Mouse (Mus musculus) CH12.LX (cell line): ENCODE data around the gene Gpr12. TPM values are rescaled to one million over a fixed set of nuclear protein-coding genes. Genes with fewer than 3 reads are reported as not detected.

Experiments
- DNase-seq: peaks from one replicate; pipeline ENCODE4 v3.0.0-alpha.2; 2013; ENCODE audit errors: extremely low read depth
- H3K27ac ChIP-seq: 2 replicates; pipeline ENCODE4 v1.5.1; 2012; ENCODE audit warnings: low read depth, mild to moderate bottlenecking, control low read depth, moderate library complexity; ENCODE audit not compliant: insufficient read depth
- H3K27me3 ChIP-seq: replicated peaks from 2 replicates; pipeline ENCODE3; 2012; ENCODE audit warnings: inconsistent platforms
- H3K36me3 ChIP-seq, 2 experiments: replicated peaks in 1 of 2; 2 replicates each; pipeline versions ENCODE3 to v1.6.1; 2012; ENCODE audit warnings: inconsistent platforms in 1 of 2, low read length in 1 of 2, mild to moderate bottlenecking in 1 of 2, mixed read lengths in 1 of 2, moderate library complexity in 1 of 2; ENCODE audit not compliant: control insufficient read depth in 1 of 2, insufficient read depth in 1 of 2
- H3K4me1 ChIP-seq, 2 experiments: 2 replicates each; pipeline ENCODE4 v1.6.1; 2012; ENCODE audit warnings: inconsistent platforms in 1 of 2, moderate library complexity in 1 of 2; ENCODE audit not compliant: insufficient read depth in 2 of 2, control insufficient read depth in 1 of 2
- H3K4me2 ChIP-seq: 2 replicates; pipeline ENCODE4 v1.6.1; 2012; ENCODE audit warnings: low read depth, mild to moderate bottlenecking, control low read depth; ENCODE audit not compliant: poor library complexity, insufficient read depth, severe bottlenecking
- H3K4me3 ChIP-seq, 3 experiments: fragments of 150-350 bp in 1 of 3; sonication (generic) in 1 of 3; replicated peaks in 1 of 3; 2 replicates each; pipeline versions ENCODE3 to v1.5.1; 2011 to 2012; ENCODE audit warnings: low read depth in 2 of 3, low read length in 2 of 3, mild to moderate bottlenecking in 2 of 3, moderate library complexity in 2 of 3, control low read depth in 1 of 3, improper control_type of control experiment in 1 of 3, inconsistent platforms in 1 of 3, mixed read lengths in 1 of 3; ENCODE audit not compliant: poor library complexity in 1 of 3
- H3K79me2 ChIP-seq: replicated peaks from 2 replicates; pipeline ENCODE4 v1.6.1; 2012; ENCODE audit warnings: mild to moderate bottlenecking, moderate library complexity; ENCODE audit not compliant: control insufficient read depth, poor library complexity, insufficient read depth, severe bottlenecking; ENCODE audit errors: extremely low read depth
- H3K9ac ChIP-seq: 2 replicates; pipeline ENCODE4 v1.6.1; 2012; ENCODE audit warnings: low read depth, mild to moderate bottlenecking, control low read depth, moderate library complexity; ENCODE audit not compliant: insufficient read depth
- H3K9me3 ChIP-seq: replicated peaks from 2 replicates; pipeline ENCODE3; 2012; ENCODE audit warnings: low read length, inconsistent platforms, mixed read lengths
- BHLHE40 ChIP-seq: IDR thresholded peaks from 2 replicates; pipeline ENCODE4 v1.6.1; 2011; ENCODE audit warnings: mild to moderate bottlenecking, low read depth, low read length, improper control_type of control experiment
- CHD1 ChIP-seq: IDR thresholded peaks from 2 replicates; pipeline ENCODE4 v1.6.1; 2012; ENCODE audit warnings: low read depth, low read length, improper control_type of control experiment, inconsistent platforms
- CHD2 ChIP-seq: IDR thresholded peaks from 2 replicates; pipeline ENCODE4 v1.6.1; 2011; ENCODE audit warnings: low read length, improper control_type of control experiment
- CTCF ChIP-seq, 2 experiments: IDR thresholded peaks in 1 of 2; conservative IDR thresholded peaks in 1 of 2; 2 replicates each; pipeline ENCODE4 v1.5.1; 2011 to 2012; ENCODE audit warnings: low read depth in 2 of 2, low read length in 2 of 2, improper control_type of control experiment in 1 of 2, inconsistent platforms in 1 of 2, mild to moderate bottlenecking in 1 of 2, moderate library complexity in 1 of 2
- E2F4 ChIP-seq: IDR thresholded peaks from 2 replicates; pipeline ENCODE4 v1.6.1; 2011; ENCODE audit warnings: low read depth, low read length, improper control_type of control experiment; ENCODE audit not compliant: insufficient replicate concordance
- ELF1 ChIP-seq: IDR thresholded peaks from 2 replicates; pipeline ENCODE4 v1.6.1; 2014; ENCODE audit warnings: low read depth, mild to moderate bottlenecking, inconsistent platforms, low read length, improper control_type of control experiment
- EP300 ChIP-seq: IDR thresholded peaks from 2 replicates; pipeline ENCODE4 v1.6.1; 2011; ENCODE audit warnings: low read length, improper control_type of control experiment
- ETS1 ChIP-seq: conservative IDR thresholded peaks from 2 replicates; pipeline ENCODE4 v1.6.1; 2012; ENCODE audit warnings: low read depth, mild to moderate bottlenecking, inconsistent platforms, low read length, improper control_type of control experiment, moderate library complexity
- GABPA ChIP-seq: IDR thresholded peaks from 2 replicates; pipeline ENCODE4 v1.6.1; 2012; ENCODE audit warnings: low read depth, low read length, improper control_type of control experiment, inconsistent platforms; ENCODE audit not compliant: insufficient replicate concordance
- HCFC1 ChIP-seq: IDR thresholded peaks from 2 replicates; pipeline ENCODE4 v1.6.1; 2012; ENCODE audit warnings: low read depth, mild to moderate bottlenecking, inconsistent platforms, low read length, improper control_type of control experiment
- IRF4 ChIP-seq: IDR thresholded peaks from 2 replicates; pipeline ENCODE4 v1.6.1; 2014; ENCODE audit warnings: low read depth, mild to moderate bottlenecking, inconsistent platforms, low read length, improper control_type of control experiment
- JUN ChIP-seq: IDR thresholded peaks from 2 replicates; pipeline ENCODE4 v1.6.1; 2011; ENCODE audit warnings: low read depth, mild to moderate bottlenecking, low read length, improper control_type of control experiment, moderate library complexity; ENCODE audit not compliant: insufficient read depth
- JUND ChIP-seq: conservative IDR thresholded peaks from 2 replicates; pipeline ENCODE4 v1.6.1; 2011; ENCODE audit warnings: low read depth, low read length, improper control_type of control experiment
- KAT2A ChIP-seq: IDR thresholded peaks from 2 replicates; pipeline ENCODE4 v1.6.1; 2012; ENCODE audit warnings: low read length, improper control_type of control experiment, inconsistent platforms; ENCODE audit not compliant: insufficient replicate concordance
- MAFK ChIP-seq: IDR thresholded peaks from 2 replicates; pipeline ENCODE4 v1.6.1; 2011; ENCODE audit warnings: low read length, improper control_type of control experiment; ENCODE audit not compliant: insufficient replicate concordance
- MAX ChIP-seq: IDR thresholded peaks from 2 replicates; pipeline ENCODE4 v1.6.1; 2011; ENCODE audit warnings: low read length, improper control_type of control experiment
- MAZ ChIP-seq: IDR thresholded peaks from 2 replicates; pipeline ENCODE4 v1.6.1; 2012; ENCODE audit warnings: low read depth, mild to moderate bottlenecking, inconsistent platforms, low read length, improper control_type of control experiment, moderate library complexity
- MEF2A ChIP-seq: IDR thresholded peaks from 2 replicates; pipeline ENCODE4 v1.6.1; 2014; ENCODE audit warnings: low read depth, mild to moderate bottlenecking, inconsistent platforms, low read length, improper control_type of control experiment, borderline replicate concordance
- MXI1 ChIP-seq: IDR thresholded peaks from 2 replicates; pipeline ENCODE4 v1.6.1; 2011; ENCODE audit warnings: mild to moderate bottlenecking, low read depth, low read length, improper control_type of control experiment
- MYC ChIP-seq: IDR thresholded peaks from 2 replicates; pipeline ENCODE4 v1.6.1; 2011; ENCODE audit warnings: low read depth, mild to moderate bottlenecking, improper control_type of control experiment, low read length
- NELFE ChIP-seq: IDR thresholded peaks from 2 replicates; pipeline ENCODE4 v1.6.1; 2011; ENCODE audit warnings: low read depth, low read length, improper control_type of control experiment
- NRF1 ChIP-seq: IDR thresholded peaks from 2 replicates; pipeline ENCODE4 v1.6.1; 2014; ENCODE audit warnings: low read depth, mild to moderate bottlenecking, inconsistent platforms, low read length, improper control_type of control experiment, moderate library complexity
- PAX5 ChIP-seq: IDR thresholded peaks from 2 replicates; pipeline ENCODE4 v1.6.1; 2012; ENCODE audit warnings: low read length, inconsistent platforms, mixed read lengths
- POLR2A ChIP-seq: IDR thresholded peaks from 2 replicates; pipeline ENCODE4 v1.6.1; 2011; ENCODE audit warnings: low read depth, mild to moderate bottlenecking, improper control_type of control experiment, low read length
- POLR2AphosphoS2 ChIP-seq: IDR thresholded peaks from 2 replicates; pipeline ENCODE4 v1.6.1; 2011; ENCODE audit warnings: low read depth, low read length, improper control_type of control experiment
- RAD21 ChIP-seq: IDR thresholded peaks from 2 replicates; pipeline ENCODE4 v1.6.1; 2011; ENCODE audit warnings: low read depth, mild to moderate bottlenecking, low read length, improper control_type of control experiment, moderate library complexity
- RCOR1 ChIP-seq: conservative IDR thresholded peaks from 2 replicates; pipeline ENCODE4 v1.6.1; 2012; ENCODE audit warnings: low read depth, mild to moderate bottlenecking, inconsistent platforms, low read length, improper control_type of control experiment
- SIN3A ChIP-seq: IDR thresholded peaks from 2 replicates; pipeline ENCODE4 v1.6.1; 2012; ENCODE audit warnings: low read length, improper control_type of control experiment, inconsistent platforms
- SMC3 ChIP-seq: IDR thresholded peaks from 2 replicates; pipeline ENCODE4 v1.6.1; 2011; ENCODE audit warnings: low read depth, low read length, improper control_type of control experiment
- TBP ChIP-seq: conservative IDR thresholded peaks from 2 replicates; pipeline ENCODE4 v1.6.1; 2011; ENCODE audit warnings: low read depth, low read length, improper control_type of control experiment
- TCF12 ChIP-seq: IDR thresholded peaks from 2 replicates; pipeline ENCODE4 v1.6.1; 2014; ENCODE audit warnings: low read depth, mild to moderate bottlenecking, inconsistent platforms, low read length, improper control_type of control experiment
- UBTF ChIP-seq: IDR thresholded peaks from 2 replicates; pipeline ENCODE4 v1.6.1; 2012; ENCODE audit warnings: low read depth, mild to moderate bottlenecking, inconsistent platforms, low read length, improper control_type of control experiment, moderate library complexity
- USF1 ChIP-seq: IDR thresholded peaks from 2 replicates; pipeline ENCODE4 v1.6.1; 2014; ENCODE audit warnings: low read depth, mild to moderate bottlenecking, inconsistent platforms, low read length, improper control_type of control experiment
- USF2 ChIP-seq: conservative IDR thresholded peaks from 2 replicates; pipeline ENCODE4 v1.6.1; 2011; ENCODE audit warnings: low read depth, low read length, improper control_type of control experiment
- ZC3H11A ChIP-seq: IDR thresholded peaks from 2 replicates; pipeline ENCODE4 v1.6.1; 2012; ENCODE audit warnings: low read depth, mild to moderate bottlenecking, inconsistent platforms, low read length, improper control_type of control experiment
- ZKSCAN1 ChIP-seq: IDR thresholded peaks from 2 replicates; pipeline ENCODE4 v1.6.1; 2012; ENCODE audit warnings: low read depth, inconsistent platforms, low read length, improper control_type of control experiment, borderline replicate concordance
- ZMIZ1 ChIP-seq: IDR thresholded peaks from 2 replicates; pipeline ENCODE4 v1.6.1; 2012; ENCODE audit warnings: low read depth, mild to moderate bottlenecking, inconsistent platforms, low read length, improper control_type of control experiment
- ZNF384 ChIP-seq: IDR thresholded peaks from 2 replicates; pipeline ENCODE4 v1.6.1; 2012; ENCODE audit warnings: low read depth, low read length, improper control_type of control experiment, inconsistent platforms
- dilution Hi-C: fragments of 300-500 bp; cut with MboI; formaldehyde crosslinking; loops from 2 replicates; pipeline ENCODE4 v1.14.3; 2020; ENCODE audit warnings: low sequenced_read_pairs; ENCODE audit not compliant: extremely low pct_unique_long_range_greater_than_20kb, extremely low pct_ligation_motif_present
- in situ Hi-C: fragments of 300-500 bp; cut with MboI; formaldehyde crosslinking; loops from 3 replicates; pipeline ENCODE4 v1.14.3; 2019; ENCODE audit warnings: low sequenced_read_pairs, low pct_ligation_motif_present, low pct_unique_long_range_greater_than_20kb, mixed read lengths
- polyA plus RNA-seq: library from polyadenylated mRNA; unstranded; fragments of >175 nt; gene quantifications from 2 replicates; pipeline ENCODE4 v1.2.1, GENCODE M21; 2012; ENCODE audit warnings: low read depth; ENCODE audit not compliant: insufficient read length
- total RNA-seq, 2 experiments: library from RNA; depleted of rRNA; stranded (reverse); fragments of 300-350 nt in 1 of 2; fragments of >200 nt in 1 of 2; gene quantifications; 2 replicates each; pipeline ENCODE4 v1.2.3; 2012 to 2014

Gpr12 gene
- total and polyA plus RNA-seq, 3 experiments = not detected

- peak; percentile 64 for DNase-seq
- peak overlapping the region; percentile 1 for H3K27ac ChIP-seq
- H3K36me3 ChIP-seq = no peaks in the 10 kb centered on the region
- H3K9me3 ChIP-seq = peaks cover 12% of the 10 kb centered on the region
- H3K4me2 ChIP-seq = peak overlapping the region; percentile 45; the same call in 1 of the 2 replicates
- dilution Hi-C loops = no loop called here
- peaks cover 19 to 28% of the 10 kb centered on the region in 2 experiments for H3K4me1 ChIP-seq
- in situ Hi-C loops = no loop called here
- H3K27me3 ChIP-seq = no peaks in the 10 kb centered on the region
- TF ChIP-seq ELF1 (no peak), MYC (no peak), TCF12 (no peak; the same call in 1 of the 2 replicates), E2F4 (no peak), MAZ (no peak), KAT2A (no peak), IRF4 (peak; percentile 35; the same call in 1 of the 2 replicates), GABPA (no peak), ETS1 (peak; percentile 66), RAD21 (no peak; the same call in none of the 2 replicates), MAX (no peak; the same call in 1 of the 2 replicates), RCOR1 (no peak), TBP (peak; percentile 72; the same call in 1 of the 2 replicates), ZNF384 (no peak), JUN (0 out of 2 replicates have a peak, but pooled peaks have one; percentile 9), JUND (no peak), PAX5 (no peak), MAFK (no peak), BHLHE40 (peak; percentile 92), MEF2A (no peak), UBTF (no peak), SIN3A (no peak), ZKSCAN1 (no peak), ZC3H11A (no peak), USF1 (no peak), CHD1 (no peak), CTCF (conservative IDR thresholded peaks at IDR 0.05 in 1 of 2, IDR thresholded peaks at IDR 0.05 in 1 of 2; ENCODE audit: low read depth in 2 of 2, low read length in 2 of 2) (no peak), NRF1 (no peak), HCFC1 (0 out of 2 replicates have a peak, but pooled peaks have one; percentile 7), POLR2AphosphoS2 (no peak), EP300 (peak; percentile 21; the same call in 1 of the 2 replicates), MXI1 (no peak), SMC3 (no peak), NELFE (no peak; the same call in 1 of the 2 replicates), CHD2 (no peak), ZMIZ1 (peak; percentile 92), POLR2A (peak; percentile 48; the same call in 1 of the 2 replicates), USF2 (no peak)
- H3K79me2 ChIP-seq = no peaks in the 10 kb centered on the region
- H3K9ac ChIP-seq = no peak overlapping the region
- no peak overlapping the region for H3K4me3 ChIP-seq
Measured at GRCm38 (mm10) chr5:146597503-146597874, 12.4 kb upstream of the Gpr12 start.
